Mouse (Mus musculus): ENCODE results near the gene Cul9. TPM values are rescaled to one million over a fixed set of nuclear protein-coding genes. Genes with fewer than 3 reads are reported as not detected.
A peak's percentile ranks its signal among the peaks of the same experiment; 100 is the strongest.
"Not testable (repeated sequence)": the region's sequence is repeated elsewhere in the genome, so short reads cannot be mapped to it uniquely, and the experiment has no call there.

The Cul9 gene
- polyA plus RNA-seq, 1 experiment from 2014 or later, result 2.8 TPM

DNA sequence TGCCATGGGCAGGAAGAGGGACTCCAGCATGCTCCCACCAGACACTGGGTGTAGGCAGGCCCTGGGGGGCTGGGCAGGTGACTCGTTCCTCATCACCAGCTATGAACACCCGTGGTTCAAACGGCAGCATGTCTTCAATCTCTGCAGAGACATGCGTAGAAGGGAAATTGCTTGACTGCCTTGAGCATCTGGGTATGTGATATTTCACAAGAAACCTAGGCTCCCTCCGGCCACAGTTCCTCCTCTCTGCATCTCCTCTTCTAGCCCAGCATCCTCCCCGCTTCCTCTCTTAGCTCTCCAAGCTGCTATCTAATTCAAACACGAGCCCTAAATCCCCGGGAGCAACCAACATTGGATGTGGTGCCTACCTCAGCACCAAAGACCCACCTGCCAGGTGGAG is 40.1 kb upstream of the Cul9 start:
- no peak overlapping the region for H3K27ac ChIP-seq (ENCODE audit: low read length)
- no peak for ATAC-seq
- no peak overlapping the region for H3K4me3 ChIP-seq (ENCODE audit: low read length)
- peaks cover 15% of the 10 kb centered on the region for H3K36me3 ChIP-seq (ENCODE audit: control insufficient read depth, insufficient read depth, low read length)
- H3K4me2 ChIP-seq (ENCODE audit: low read depth, low read length), result no peak overlapping the region
- peaks cover 5% of the 10 kb centered on the region; the same call in 1 of the 2 replicates for H3K4me1 ChIP-seq (ENCODE audit: control insufficient read depth, insufficient read depth, low read length)
- no peak overlapping the region for H3K9ac ChIP-seq (ENCODE audit: low read depth, low read length)
- WGBS, result 88% methylated on average over 8 of the region's 8 CpGs
- no peaks in the 10 kb centered on the region for H3K27me3 ChIP-seq (replicated peaks; ENCODE audit: control insufficient read depth, insufficient read depth, low read length)
- no peaks in the 10 kb centered on the region for H3K9me3 ChIP-seq (ENCODE audit: control insufficient read depth, low read length)

DNA sequence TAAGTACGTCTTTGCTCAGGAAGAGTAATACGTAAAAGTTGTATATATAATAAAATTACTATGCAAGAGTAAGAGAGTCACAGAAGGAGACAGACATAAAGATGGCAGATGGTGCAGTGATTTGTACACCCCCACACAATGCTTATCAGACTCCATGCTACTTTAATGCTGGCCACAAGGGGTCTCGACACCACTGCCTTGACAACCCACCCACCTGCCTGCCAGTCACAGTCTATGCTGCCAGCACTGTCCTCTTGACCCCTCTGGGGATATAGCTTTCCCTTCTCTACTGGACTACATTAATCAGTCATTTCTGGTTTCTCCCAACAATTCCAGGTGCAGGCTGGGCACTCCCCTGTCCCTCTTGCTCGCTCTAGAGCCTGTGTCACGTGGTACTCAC is 32.5 kb upstream of the Cul9 start:
- ATAC-seq, result no peak
- 0 out of 2 replicates have a peak, but pooled peaks cover 3% of the 10 kb centered on the region for H3K9me3 ChIP-seq (ENCODE audit: control insufficient read depth, low read length)
- H3K4me1 ChIP-seq (ENCODE audit: control insufficient read depth, insufficient read depth, low read length), result no peaks in the 10 kb centered on the region
- H3K27me3 ChIP-seq (replicated peaks; ENCODE audit: control insufficient read depth, insufficient read depth, low read length), result no peaks in the 10 kb centered on the region
- no peak overlapping the region for H3K4me2 ChIP-seq (ENCODE audit: low read depth, low read length)
- H3K36me3 ChIP-seq (ENCODE audit: control insufficient read depth, insufficient read depth, low read length), result peaks cover 20% of the 10 kb centered on the region
- WGBS, result 62% methylated on average over 5 of the region's 5 CpGs
- H3K9ac ChIP-seq (ENCODE audit: low read depth, low read length), result no peak overlapping the region
- H3K27ac ChIP-seq (ENCODE audit: low read length), result no peak overlapping the region
- no peak overlapping the region for H3K4me3 ChIP-seq (ENCODE audit: low read length)

DNA sequence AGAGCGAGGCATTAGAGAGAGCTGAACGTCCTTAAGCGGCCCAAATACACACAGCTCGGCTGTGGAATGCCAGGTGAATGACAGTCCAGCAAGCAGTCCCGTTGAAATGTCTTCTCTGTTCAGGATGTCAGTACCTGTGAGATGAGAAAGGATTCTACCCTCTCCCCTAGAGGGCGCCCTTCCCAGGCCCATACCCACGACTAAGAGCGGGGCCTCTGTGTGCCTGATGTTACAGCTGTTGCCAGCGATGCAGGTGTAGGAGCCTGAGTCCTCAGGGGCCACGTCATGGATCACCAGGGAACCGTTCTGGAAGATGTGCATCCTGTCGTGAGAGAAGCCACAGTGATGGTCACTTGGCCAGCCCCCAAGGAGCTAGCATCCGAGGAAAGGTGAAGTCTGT is 29.9 kb upstream of the Cul9 start:
- 0 out of 2 replicates have a peak, but pooled peaks cover 3% of the 10 kb centered on the region for H3K9me3 ChIP-seq (ENCODE audit: control insufficient read depth, low read length)
- no peak overlapping the region for H3K9ac ChIP-seq (ENCODE audit: low read depth, low read length)
- ATAC-seq, result no peak
- H3K27ac ChIP-seq (ENCODE audit: low read length), result no peak overlapping the region
- H3K27me3 ChIP-seq (replicated peaks; ENCODE audit: control insufficient read depth, insufficient read depth, low read length), result no peaks in the 10 kb centered on the region
- peaks cover 31% of the 10 kb centered on the region for H3K36me3 ChIP-seq (ENCODE audit: control insufficient read depth, insufficient read depth, low read length)
- H3K4me1 ChIP-seq (ENCODE audit: control insufficient read depth, insufficient read depth, low read length), result no peaks in the 10 kb centered on the region
- 85% methylated on average over 13 of the region's 13 CpGs for WGBS
- H3K4me3 ChIP-seq (ENCODE audit: low read length), result no peak overlapping the region
- H3K4me2 ChIP-seq (ENCODE audit: low read depth, low read length), result no peak overlapping the region

DNA sequence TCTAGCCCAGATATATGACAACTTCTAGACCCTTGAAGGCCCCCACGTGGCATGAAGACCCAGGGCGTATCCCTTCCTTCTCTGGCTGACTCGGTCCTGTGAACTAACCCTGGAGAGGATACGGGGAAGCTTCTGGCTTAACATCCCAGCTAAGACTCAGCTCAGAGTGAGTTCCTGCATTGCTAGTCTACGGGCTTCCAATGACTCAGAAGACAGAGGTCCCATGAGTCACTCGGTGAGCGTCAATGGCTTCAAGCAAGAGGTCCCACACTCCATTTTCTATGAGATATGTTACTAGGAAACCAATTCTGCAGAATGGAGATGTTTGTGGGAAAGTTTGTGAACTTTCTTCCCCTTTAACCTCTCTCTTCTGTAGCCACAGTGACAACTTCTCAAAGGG is 28.3 kb upstream of the Cul9 start:
- H3K36me3 ChIP-seq (ENCODE audit: control insufficient read depth, insufficient read depth, low read length), result peaks cover 24% of the 10 kb centered on the region
- no peaks in the 10 kb centered on the region for H3K27me3 ChIP-seq (replicated peaks; ENCODE audit: control insufficient read depth, insufficient read depth, low read length)
- no peak for ATAC-seq
- H3K27ac ChIP-seq (ENCODE audit: low read length), result no peak overlapping the region
- H3K4me3 ChIP-seq (ENCODE audit: low read length), result no peak overlapping the region
- no peaks in the 10 kb centered on the region for H3K9me3 ChIP-seq (ENCODE audit: control insufficient read depth, low read length)
- H3K4me2 ChIP-seq (ENCODE audit: low read depth, low read length), result no peak overlapping the region
- no peaks in the 10 kb centered on the region for H3K4me1 ChIP-seq (ENCODE audit: control insufficient read depth, insufficient read depth, low read length)
- 93% methylated on average over 7 of the region's 7 CpGs for WGBS
- H3K9ac ChIP-seq (ENCODE audit: low read depth, low read length), result no peak overlapping the region

DNA sequence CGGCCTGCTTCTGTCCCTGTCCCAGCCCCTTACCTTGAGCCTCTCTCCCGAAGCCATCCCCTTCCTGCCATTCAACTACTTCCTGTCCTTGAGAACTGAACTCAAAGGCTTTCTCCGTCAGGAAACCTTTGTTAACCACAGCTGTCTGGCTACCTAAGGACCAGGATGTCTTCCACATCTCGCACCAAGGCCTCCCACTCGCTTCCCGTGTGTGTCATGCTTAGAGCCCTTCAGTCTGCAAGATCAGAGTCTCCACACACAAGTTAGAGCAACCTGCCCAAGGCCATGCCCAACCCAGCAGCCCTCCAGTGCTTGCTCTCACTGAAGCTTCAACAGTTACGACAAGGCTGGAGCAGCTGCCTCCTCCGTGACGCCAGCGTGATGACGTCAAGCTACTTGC is 24.8 kb upstream of the Cul9 start:
- ATAC-seq, result no peak
- no peaks in the 10 kb centered on the region for H3K9me3 ChIP-seq (ENCODE audit: control insufficient read depth, low read length)
- no peak overlapping the region for H3K27ac ChIP-seq (ENCODE audit: low read length)
- H3K4me1 ChIP-seq (ENCODE audit: control insufficient read depth, insufficient read depth, low read length), result no peaks in the 10 kb centered on the region
- H3K4me2 ChIP-seq (ENCODE audit: low read depth, low read length), result no peak overlapping the region
- no peak overlapping the region for H3K9ac ChIP-seq (ENCODE audit: low read depth, low read length)
- no peaks in the 10 kb centered on the region for H3K27me3 ChIP-seq (replicated peaks; ENCODE audit: control insufficient read depth, insufficient read depth, low read length)
- WGBS, result 84% methylated on average over 11 of the region's 11 CpGs
- H3K36me3 ChIP-seq (ENCODE audit: control insufficient read depth, insufficient read depth, low read length), result peaks cover 17% of the 10 kb centered on the region
- no peak overlapping the region for H3K4me3 ChIP-seq (ENCODE audit: low read length)

DNA sequence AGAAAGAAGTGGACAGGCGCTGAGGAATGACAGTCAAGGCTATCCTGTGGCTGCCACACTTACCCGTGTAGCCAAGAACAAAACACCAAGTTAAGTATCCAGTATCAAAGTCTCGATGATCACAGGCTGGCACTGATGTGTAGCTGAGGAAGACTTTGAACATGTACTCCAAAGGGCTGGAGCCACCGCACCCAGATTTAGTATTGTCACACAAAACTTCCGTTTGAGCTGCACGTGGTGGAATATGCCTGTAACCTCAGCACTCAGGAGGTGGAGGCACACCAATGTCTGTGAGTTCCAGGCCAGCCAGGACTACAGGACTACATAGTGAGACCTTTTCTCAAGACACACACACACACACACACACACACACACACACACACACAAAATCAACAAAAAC is 13.0 kb upstream of the Cul9 start:
- H3K4me2 ChIP-seq (ENCODE audit: low read depth, low read length), result no peak overlapping the region
- H3K27ac ChIP-seq (ENCODE audit: low read length), result no peak overlapping the region
- H3K9me3 ChIP-seq (ENCODE audit: control insufficient read depth, low read length), result no peaks in the 10 kb centered on the region
- H3K27me3 ChIP-seq (replicated peaks; ENCODE audit: control insufficient read depth, insufficient read depth, low read length), result no peaks in the 10 kb centered on the region
- H3K4me1 ChIP-seq (ENCODE audit: control insufficient read depth, insufficient read depth, low read length), result peaks cover 13% of the 10 kb centered on the region
- no peak overlapping the region for H3K9ac ChIP-seq (ENCODE audit: low read depth, low read length)
- 87% methylated on average over 6 of the region's 6 CpGs for WGBS
- no peak overlapping the region for H3K4me3 ChIP-seq (ENCODE audit: low read length)
- no peak for ATAC-seq
- H3K36me3 ChIP-seq (ENCODE audit: control insufficient read depth, insufficient read depth, low read length), result no peaks in the 10 kb centered on the region

DNA sequence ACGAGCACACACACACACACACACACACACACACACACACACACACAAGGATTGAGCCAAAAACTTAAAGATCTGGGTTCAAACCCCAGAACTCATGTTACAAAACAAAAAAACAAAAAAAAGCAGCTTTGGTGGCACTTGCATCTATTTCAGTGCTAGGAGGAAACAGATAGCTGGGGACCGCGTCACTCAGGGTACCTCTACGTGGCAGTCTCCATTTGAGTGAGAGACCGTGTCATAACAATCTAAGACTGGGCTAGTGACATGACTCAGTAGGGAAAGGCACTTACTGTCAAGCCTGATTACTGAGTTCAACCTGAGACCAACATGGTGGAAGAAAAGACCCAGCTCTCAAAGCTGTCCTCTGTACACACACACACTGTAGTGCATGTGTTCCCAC is 12.0 kb upstream of the Cul9 start:
- no peak overlapping the region for H3K9ac ChIP-seq (ENCODE audit: low read depth, low read length)
- H3K4me1 ChIP-seq (ENCODE audit: control insufficient read depth, insufficient read depth, low read length), result peaks cover 22% of the 10 kb centered on the region
- ATAC-seq, result no peak
- no peaks in the 10 kb centered on the region for H3K9me3 ChIP-seq (ENCODE audit: control insufficient read depth, low read length)
- WGBS, result 81% methylated on average over 5 of the region's 5 CpGs
- H3K4me2 ChIP-seq (ENCODE audit: low read depth, low read length), result no peak overlapping the region
- H3K36me3 ChIP-seq (ENCODE audit: control insufficient read depth, insufficient read depth, low read length), result no peaks in the 10 kb centered on the region
- H3K4me3 ChIP-seq (ENCODE audit: low read length), result no peak overlapping the region
- no peaks in the 10 kb centered on the region for H3K27me3 ChIP-seq (replicated peaks; ENCODE audit: control insufficient read depth, insufficient read depth, low read length)
- H3K27ac ChIP-seq (ENCODE audit: low read length), result no peak overlapping the region; the same call in 1 of the 2 replicates

DNA sequence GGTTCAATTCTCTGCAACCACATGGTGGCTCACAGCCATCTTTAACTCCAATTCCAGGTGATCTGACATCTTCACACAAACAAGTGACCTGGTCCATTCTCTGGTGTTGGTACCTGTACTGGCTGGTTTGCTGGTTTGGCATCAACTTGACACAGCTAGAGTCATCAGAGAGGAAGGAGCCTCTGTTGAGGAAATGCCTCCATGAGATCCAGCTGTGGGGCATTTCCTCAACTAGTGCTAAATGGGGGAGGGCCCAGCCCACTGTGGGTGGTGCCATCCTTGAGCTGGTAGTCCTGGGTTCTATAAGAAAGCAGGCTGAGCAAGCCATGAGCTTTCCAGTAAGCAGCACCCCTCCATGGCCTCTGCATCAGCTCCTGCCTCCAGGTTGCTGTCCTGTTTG is 11.1 kb upstream of the Cul9 start:
- not testable (repeated sequence) for H3K27me3 ChIP-seq (replicated peaks; ENCODE audit: control insufficient read depth, insufficient read depth, low read length); H3K4me2 ChIP-seq (ENCODE audit: low read depth, low read length); H3K36me3 ChIP-seq (ENCODE audit: control insufficient read depth, insufficient read depth, low read length); H3K9me3 ChIP-seq (ENCODE audit: control insufficient read depth, low read length); H3K4me3 ChIP-seq (ENCODE audit: low read length); ATAC-seq
- Histone ChIP-seq H3K9ac (ENCODE audit: low read depth, low read length) (peak overlapping the region; percentile 72; the same call in 1 of the 2 replicates), H3K27ac (ENCODE audit: low read length) (peak overlapping the region; percentile 93), H3K4me1 (ENCODE audit: control insufficient read depth, insufficient read depth, low read length) (peaks cover 26% of the 10 kb centered on the region)

DNA sequence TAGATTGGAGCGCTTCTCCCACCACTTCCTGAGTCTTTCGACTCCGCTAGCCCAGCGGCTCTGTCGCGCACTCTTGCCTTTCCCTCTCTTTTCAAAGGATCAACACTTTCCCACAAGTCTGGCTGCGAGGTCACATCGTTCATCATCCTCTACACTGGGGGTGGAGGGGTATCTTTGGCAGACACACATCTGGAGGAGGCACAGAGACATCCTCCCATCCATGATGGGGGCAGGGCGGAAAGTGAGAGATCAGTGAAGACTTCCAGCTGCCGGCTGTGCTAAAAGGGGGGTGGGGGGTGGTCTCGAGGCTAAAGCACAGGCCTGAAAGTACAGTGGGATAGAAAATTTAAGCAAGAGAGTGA is 10.4 kb upstream of the Cul9 start:
- Histone ChIP-seq H3K4me2 (ENCODE audit: low read depth, low read length) (peak overlapping the region; percentile 64), H3K27me3 (replicated peaks; ENCODE audit: control insufficient read depth, insufficient read depth, low read length) (no peaks in the 10 kb centered on the region), H3K27ac (ENCODE audit: low read length) (peak overlapping the region; percentile 93), H3K36me3 (ENCODE audit: control insufficient read depth, insufficient read depth, low read length) (peaks cover 3% of the 10 kb centered on the region; the same call in 1 of the 2 replicates), H3K9me3 (ENCODE audit: control insufficient read depth, low read length) (no peaks in the 10 kb centered on the region), H3K4me3 (ENCODE audit: low read length) (peak overlapping the region; percentile 97), H3K4me1 (ENCODE audit: control insufficient read depth, insufficient read depth, low read length) (peaks cover 29% of the 10 kb centered on the region), H3K9ac (ENCODE audit: low read depth, low read length) (peak overlapping the region; percentile 72)
- under 1% methylated on average over 11 of the region's 11 CpGs for WGBS
- peak; percentile 20 for ATAC-seq
